Mouse (Mus musculus): Measurements from ENCODE around the gene Dcakd. TPM values are rescaled to one million over a fixed set of nuclear protein-coding genes. Genes with fewer than 3 reads are reported as not detected.
A peak's percentile ranks its signal among the peaks of the same experiment; 100 is the strongest.

Dcakd gene
- total RNA-seq, 2 experiments from 2014 or later, result 90.2 to 93.2 TPM

DNA sequence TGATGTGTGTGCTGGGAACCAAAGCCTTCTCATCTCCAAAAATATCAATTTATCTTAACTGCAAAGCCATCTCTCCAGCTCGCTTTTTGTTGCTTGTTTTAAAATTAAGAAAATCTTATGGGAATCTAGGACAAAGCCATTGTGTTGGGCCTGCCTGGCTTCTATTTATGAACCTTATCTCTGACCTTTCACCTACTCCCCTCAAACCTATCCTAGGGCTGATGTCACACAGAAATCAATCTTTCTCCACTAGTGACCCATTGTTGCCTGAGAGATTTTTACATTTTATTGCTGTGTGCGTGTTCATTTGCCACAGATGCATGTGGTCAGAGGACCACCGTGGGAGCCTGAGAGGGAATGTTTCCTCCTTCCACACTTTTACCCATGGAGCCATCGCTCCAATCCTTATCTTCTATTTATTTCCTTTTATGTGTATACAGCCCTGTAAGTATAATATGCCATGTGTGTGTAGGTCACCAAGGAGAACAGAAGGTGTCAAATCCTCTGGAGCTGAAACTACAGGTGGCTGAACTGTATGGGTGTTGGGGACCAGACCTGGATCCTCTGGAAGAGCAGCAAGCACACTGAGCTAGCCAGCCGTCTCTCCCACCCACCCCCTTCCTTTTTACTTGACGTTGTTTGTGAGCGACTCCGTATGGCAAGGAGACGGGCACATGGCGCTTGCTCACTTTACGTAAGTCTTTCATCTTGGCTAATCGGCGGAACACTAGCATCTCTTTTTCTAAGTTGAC lies 17.5 kb downstream of the Dcakd start:
- intact Hi-C loops (cut with DNase I), result no loop called here
- DNase-seq (ENCODE audit: low spot score in 2 of 2), result no peak

DNA sequence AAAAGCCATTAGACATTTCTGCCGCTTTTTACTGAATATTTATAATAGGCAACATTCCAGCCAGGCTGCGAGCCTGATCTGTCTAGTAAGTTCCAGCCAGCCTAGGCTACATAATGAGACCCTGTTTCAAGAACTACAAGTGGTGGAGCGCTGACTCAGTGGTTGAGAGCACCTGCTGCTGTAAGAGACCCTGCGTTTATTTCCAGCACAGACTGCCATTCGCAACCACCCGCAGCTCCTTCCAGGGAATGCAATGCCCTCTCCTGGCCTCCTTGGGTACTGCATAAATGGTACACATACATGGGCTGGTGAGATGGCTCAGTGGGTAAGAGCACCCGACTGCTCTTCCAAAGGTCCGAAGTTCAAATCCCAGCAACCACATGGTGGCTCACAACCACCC lies 18.9 kb downstream of the Dcakd start:
- DNase-seq (ENCODE audit: low spot score in 2 of 2), result no peak
- intact Hi-C loops (cut with DNase I), result no loop called here

DNA sequence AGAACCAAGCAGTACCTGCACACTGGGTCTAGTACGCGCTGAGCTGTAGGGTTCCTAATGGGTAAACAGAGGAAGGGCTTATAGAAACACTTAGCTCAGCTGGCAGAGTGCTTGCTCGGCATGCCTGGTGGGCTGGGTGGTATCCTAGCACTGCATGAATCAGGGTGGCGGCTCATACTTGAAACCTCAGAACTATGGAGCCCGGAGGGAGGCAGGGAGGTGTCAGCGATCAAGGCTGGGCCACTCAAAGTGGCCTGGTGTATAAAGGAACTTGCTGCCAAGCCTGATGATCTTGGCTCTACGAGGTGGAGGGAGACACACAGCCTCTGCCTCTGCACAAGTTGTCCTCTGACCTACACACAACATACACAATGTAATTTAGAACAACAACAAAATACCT lies 19.6 kb downstream of the Dcakd start:
- intact Hi-C loops (cut with DNase I), result no loop called here
- DNase-seq (ENCODE audit: low spot score in 2 of 2), result no peak

GRCm38 (mm10) chr11:103007001-103007340 lies 21.2 kb downstream of the Dcakd start:
- intact Hi-C loops (cut with DNase I), result no loop called here

DNA sequence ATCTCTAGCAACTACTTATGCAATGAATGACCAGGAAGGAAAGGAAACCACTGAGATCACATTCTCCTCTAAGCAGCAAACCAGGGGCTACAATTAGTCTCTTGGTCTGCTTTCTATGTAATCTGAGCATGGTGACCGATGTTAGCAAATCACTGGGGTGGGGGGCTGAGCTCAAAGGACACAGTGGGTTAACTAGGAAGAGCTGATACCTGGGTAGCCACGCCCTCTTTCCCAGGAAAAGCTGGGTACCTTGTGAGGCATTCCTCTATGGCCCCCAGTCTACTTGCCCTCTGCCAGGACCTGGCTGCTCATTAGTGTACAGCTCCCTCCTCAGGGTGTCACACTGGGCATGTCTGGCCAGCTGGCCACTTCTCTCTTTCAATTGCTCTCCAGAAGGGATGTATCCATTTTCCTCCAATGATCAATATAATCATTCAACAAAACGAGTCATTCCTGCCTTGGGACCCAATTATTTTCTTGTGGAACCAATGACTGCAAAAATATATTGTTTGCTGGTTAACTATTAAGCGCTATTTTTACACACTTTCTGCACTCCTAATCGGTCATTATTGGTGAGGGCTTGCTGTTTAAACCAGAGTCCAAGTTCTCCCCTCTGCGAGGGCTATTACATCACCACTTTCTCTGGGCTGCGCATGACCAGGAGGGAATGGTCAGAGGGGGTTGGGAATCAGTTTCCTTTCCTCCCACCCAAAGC lies 21.7 kb downstream of the Dcakd start:
- DNase-seq (ENCODE audit: low spot score in 2 of 2), result no peak
- intact Hi-C loops (cut with DNase I), result no loop called here

More at GRCm38 (mm10) chr11:103007001-103007340, 21.2 kb downstream of the Dcakd start:
- DNase-seq (ENCODE audit: low spot score in 2 of 2), result no peak

GRCm38 (mm10) chr11:103005254-103005981 lies 22.7 kb downstream of the Dcakd start:
- intact Hi-C loops (cut with DNase I), result no loop called here
- DNase-seq (ENCODE audit: low spot score in 2 of 2), result no peak

GRCm38 (mm10) chr11:103004852-103005251 lies 23.3 kb downstream of the Dcakd start:
- intact Hi-C loops (cut with DNase I), result no loop called here
- no peak for DNase-seq (ENCODE audit: low spot score in 2 of 2)

DNA sequence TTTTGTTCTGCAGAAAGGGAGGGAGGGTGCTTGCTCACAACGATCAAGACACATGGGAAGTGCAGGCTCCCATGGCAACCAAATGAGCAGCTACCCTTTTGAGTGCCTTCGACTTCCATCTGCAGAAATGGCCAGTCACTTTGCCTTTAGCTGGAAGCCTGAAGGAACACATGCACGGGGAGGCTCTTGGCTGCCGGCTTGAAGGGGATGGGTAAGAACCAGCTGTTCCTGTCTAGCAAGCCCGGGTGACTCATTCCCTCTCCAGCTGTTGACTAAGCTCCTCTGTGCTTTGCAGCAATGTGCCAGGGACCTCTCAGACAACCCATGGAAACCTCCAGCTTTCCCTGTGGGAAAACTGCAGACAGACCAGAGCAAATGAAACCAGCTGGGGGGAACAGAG lies 24.9 kb downstream of the Dcakd start:
- intact Hi-C loops (cut with DNase I), result no loop called here
- peak; percentile 78 to 92 for DNase-seq (ENCODE audit: low spot score in 2 of 2)

DNA sequence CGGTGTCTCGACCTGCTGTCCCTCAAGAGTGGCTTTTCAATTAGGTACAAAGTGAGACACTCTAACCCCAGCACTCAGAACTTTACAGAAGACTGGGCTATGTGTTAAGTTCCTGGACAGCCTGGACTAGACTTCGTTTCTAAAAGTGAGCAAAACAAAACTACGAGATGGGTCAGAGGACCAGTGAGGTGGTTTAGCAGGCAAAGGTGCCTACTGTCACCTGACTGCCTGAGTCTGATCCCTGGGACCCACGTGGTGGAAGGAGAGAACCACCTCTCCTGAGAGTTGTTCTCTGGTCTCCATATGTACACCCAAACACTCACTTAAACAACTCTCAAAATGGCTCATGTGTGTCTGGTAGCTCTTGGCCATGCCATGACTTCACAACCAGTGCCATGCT lies 27.1 kb downstream of the Dcakd start:
- intact Hi-C loops (cut with DNase I), result no loop called here

GRCm38 (mm10) chr11:103000111-103000510 lies 28.0 kb downstream of the Dcakd start:
- intact Hi-C loops (cut with DNase I), result no loop called here
- no peak for DNase-seq (ENCODE audit: low spot score in 2 of 2)

More for the DNA sequence above, 27.1 kb downstream of the Dcakd start:
- no peak for DNase-seq (ENCODE audit: low spot score in 2 of 2)

- intact Hi-C loops (cut with DNase I), result no loop called here
- no peak for DNase-seq (ENCODE audit: low spot score in 2 of 2)
Observed at GRCm38 (mm10) chr11:102999317-102999970, 28.7 kb downstream of the Dcakd start.

DNA sequence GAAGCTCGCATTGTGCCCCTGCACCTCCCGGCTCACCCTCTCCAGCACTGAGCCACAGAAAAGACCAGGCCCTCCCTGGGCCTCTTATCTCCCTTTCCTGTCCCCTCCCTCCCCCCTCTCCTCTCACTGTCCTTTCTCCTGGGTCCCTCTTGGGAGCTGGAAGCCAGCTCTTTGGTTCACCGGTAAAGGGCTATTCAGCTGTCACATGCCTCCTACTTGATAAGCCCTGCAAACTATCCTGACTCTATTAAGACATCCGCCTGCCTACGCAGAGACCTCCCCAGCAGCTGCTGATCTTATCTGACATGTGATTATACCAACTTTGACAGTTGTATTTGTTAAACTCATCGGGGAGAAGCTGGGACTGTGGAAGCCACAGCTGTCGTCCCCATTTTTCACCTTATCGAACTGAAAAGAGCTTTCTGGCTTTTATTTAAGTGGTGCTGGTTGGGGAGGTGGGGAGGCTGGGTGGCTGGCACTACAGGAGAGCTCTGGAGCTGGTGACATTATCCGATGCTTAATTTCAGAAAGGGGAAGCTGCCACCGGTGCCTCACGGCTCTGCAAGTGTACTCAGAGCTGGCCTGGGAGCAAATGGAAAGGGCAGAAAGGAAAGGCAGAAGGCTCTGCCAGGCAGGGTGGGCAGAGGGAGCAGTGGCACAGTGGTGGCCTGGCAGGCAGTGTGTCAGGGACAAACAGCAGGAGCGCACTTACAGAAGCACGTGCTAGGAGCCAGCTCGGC lies 29.4 kb downstream of the Dcakd start:
- intact Hi-C loops (cut with DNase I), result no loop called here

DNA sequence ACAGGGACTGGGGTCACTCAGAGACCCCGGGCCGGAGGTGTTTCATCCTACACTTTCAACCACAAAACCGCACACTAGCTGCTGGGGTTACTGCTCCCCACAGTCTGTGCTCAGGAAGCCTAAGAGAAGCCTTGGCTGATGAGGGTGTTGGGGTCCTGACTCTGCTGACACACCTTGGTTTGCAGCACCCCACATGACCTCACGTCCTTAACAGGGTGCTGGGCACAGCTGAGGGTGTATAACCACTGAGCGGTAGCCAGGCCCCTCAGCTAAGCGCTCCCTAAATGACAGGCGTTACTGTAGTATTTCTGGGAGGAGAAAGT lies 29.9 kb downstream of the Dcakd start:
- intact Hi-C loops (cut with DNase I), result no loop called here
- DNase-seq (ENCODE audit: low spot score in 2 of 2), result no peak

More for the DNA sequence above, 29.4 kb downstream of the Dcakd start:
- no peak for DNase-seq (ENCODE audit: low spot score in 2 of 2)

DNA sequence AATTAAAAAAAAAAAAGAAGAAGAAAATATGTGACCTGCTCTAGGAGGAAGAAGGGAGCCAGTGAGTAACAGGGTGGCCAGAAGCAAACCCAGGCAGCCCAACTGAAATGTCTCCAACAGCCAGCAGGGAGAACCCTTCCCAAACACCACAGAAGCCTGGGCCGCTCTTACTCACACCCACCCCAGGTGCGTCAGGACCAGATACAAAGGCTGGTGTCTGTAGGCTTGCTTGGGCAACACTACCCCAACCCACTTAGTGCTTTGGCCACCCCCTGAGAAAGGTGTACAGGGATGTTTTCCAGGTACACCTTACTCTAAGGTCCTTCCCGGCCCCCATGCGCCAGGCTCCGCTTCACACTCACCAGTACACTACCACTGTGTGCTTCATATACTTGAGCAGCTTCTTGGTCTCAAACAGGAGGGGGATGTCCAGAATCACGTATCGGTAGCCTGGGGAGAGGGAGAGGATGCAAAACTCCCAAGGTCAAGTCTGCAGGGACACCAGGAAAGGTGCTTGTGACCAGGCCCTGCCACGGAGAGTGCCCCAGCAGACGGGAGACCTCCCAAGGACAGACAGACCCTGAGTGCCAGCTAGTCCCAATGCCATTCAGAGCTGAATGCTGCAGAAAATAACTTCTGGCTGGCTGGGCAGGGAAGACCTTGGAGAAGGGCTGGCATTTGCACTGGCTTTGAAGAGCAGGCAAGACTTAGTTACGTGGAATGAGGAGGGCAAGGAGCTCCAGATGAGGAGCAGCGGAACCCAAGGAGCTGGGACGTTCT lies 31.0 kb downstream of the Dcakd start:
- no peak for DNase-seq (ENCODE audit: low spot score in 2 of 2)
- intact Hi-C loops (cut with DNase I), result no loop called here

GRCm38 (mm10) chr11:102996385-102996784 lies 31.7 kb downstream of the Dcakd start:
- DNase-seq (ENCODE audit: low spot score in 2 of 2), result no peak
- intact Hi-C loops (cut with DNase I), result no loop called here

GRCm38 (mm10) chr11:102994952-102995351 lies 33.2 kb downstream of the Dcakd start:
- no peak for DNase-seq (ENCODE audit: low spot score in 2 of 2)
- intact Hi-C loops (cut with DNase I), result no loop called here

GRCm38 (mm10) chr11:102993420-102994029 lies 34.6 kb downstream of the Dcakd start:
- no peak for DNase-seq (ENCODE audit: low spot score in 2 of 2)
- intact Hi-C loops (cut with DNase I), result loop anchor here (1.0 kb wide), 1 partner anchor 92 kb away; no protein-coding TSS in a partner anchor

DNA sequence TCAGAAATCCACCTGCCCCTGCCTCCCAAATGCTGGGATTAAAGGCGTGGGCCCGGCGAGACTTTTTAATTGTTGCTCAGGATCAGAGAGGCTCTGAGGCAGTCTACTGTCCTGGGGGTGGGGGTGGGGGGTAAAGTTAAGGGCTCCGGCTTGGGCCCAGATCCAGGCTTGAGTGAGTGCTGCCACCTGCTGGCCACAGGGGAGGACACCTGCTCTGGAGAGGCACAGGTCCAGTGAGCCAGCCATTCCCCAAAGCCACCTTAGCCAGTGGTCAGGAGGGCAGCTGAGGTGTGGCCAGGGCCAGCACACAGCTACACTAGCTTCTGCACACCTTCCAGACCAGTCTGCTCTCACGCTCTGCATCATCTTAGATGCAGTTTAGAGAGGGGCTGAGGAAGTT lies 35.2 kb downstream of the Dcakd start:
- peak in 1 of 2 experiments; percentile 74 for DNase-seq (ENCODE audit: low spot score in 2 of 2)
- intact Hi-C loops (cut with DNase I), result loop anchor here (1.0 kb wide), 1 partner anchor 92 kb away; no protein-coding TSS in a partner anchor

Measured in left cerebral cortex, postnatal 14 days (tissue).